Mouse (Mus musculus): ENCODE measurements at regions not wholly inside any gene's neighbourhood (a gene's known extent, or its start where the extent isn't known, plus 50 kb on each side); places are given as distances from the start of the nearest gene placed in this dataset.
A peak's percentile ranks its signal among the peaks of the same experiment; 100 is the strongest.

DNA sequence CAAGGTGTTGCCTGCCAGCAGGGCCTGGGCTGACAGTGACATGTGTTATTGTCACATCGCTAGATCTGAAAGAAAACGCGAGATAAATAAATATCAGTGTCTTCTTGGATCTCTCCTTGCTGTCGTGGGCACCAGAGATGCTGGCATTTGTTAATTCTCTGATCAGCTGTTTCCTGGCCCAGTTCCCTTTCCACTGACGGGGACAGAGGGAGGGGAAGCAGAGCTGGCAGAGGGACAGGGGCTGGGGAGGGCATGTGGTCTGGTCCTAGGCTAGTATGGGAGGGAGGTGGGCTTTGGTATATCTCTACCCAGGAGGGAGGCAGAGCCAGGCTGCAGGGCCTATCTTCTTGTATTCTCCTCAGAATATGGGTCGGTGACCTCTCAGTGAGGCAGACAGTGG is 111.3 kb upstream of the Irx3 start:
- H3K4me3 ChIP-seq (ENCODE audit: low read depth, low read length), result no peak overlapping the region
- H3K4me1 ChIP-seq (ENCODE audit: insufficient read depth), result no peaks in the 10 kb centered on the region; the same call in 1 of the 2 replicates
- no peak overlapping the region for H3K27ac ChIP-seq (ENCODE audit: low read depth, low read length)
- TF ChIP-seq CTCF (IDR thresholded peaks at IDR 0.05; ENCODE audit: low read depth), result no peak
- H3K4me2 ChIP-seq (ENCODE audit: low read depth), result no peak overlapping the region
- DNase-seq (peak; percentile 13), ATAC-seq (no peak)
- no peaks in the 10 kb centered on the region for H3K36me3 ChIP-seq (ENCODE audit: insufficient read depth)
- no peaks in the 10 kb centered on the region for H3K27me3 ChIP-seq (ENCODE audit: insufficient read depth, low read length)
- no peak overlapping the region for H3K9ac ChIP-seq
- H3K9me3 ChIP-seq (ENCODE audit: low read length), result no peaks in the 10 kb centered on the region
- WGBS, result 48% methylated on average over 6 of the region's 6 CpGs

- Histone ChIP-seq H3K9ac (no peak overlapping the region), H3K9me3 (ENCODE audit: low read length) (no peaks in the 10 kb centered on the region), H3K4me3 (ENCODE audit: low read depth, low read length) (no peak overlapping the region), H3K36me3 (ENCODE audit: insufficient read depth) (no peaks in the 10 kb centered on the region), H3K27me3 (ENCODE audit: insufficient read depth, low read length) (no peaks in the 10 kb centered on the region), H3K4me2 (ENCODE audit: low read depth) (no peak overlapping the region), H3K27ac (ENCODE audit: low read depth, low read length) (no peak overlapping the region), H3K4me1 (ENCODE audit: insufficient read depth) (no peaks in the 10 kb centered on the region; the same call in 1 of the 2 replicates)
- 40% methylated on average over 14 of the region's 14 CpGs for WGBS
- DNase-seq (no peak), ATAC-seq (peak; percentile 38)
- no peak for TF ChIP-seq CTCF (IDR thresholded peaks at IDR 0.05; ENCODE audit: low read depth)
These were observed 107.9 kb upstream of the Irx3 start for GRCm38 (mm10) chr8:91909637-91910383.

DNA sequence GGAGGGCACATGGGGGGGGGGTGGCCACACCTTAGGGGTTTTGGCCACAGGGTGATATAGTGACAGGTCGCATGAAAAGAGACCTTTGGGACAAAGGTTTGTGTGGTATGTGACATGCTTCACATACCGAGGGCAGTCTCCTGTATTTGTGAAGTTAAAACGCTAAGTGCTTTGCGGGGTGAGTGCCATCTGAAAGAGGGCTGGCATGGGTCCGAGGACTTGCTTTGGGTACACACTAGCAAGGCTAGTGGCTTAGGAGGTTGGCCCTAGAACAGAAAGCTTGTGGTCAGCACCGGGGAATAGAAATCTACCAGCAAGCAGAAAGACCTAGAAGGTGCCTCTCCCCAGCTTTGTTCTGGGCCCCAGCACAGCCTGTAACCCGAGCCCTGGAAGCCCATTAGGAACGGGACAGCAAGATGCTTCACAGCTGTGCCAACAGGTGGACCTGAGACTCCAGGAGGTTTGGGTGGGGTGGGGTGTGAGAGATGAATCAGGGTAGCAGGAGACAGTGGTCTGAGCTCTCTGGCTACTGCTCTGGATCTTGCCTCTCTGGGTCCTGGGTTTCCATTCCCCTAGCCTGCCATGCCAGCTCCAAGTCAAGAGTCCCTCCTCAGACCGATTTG is 107.0 kb upstream of the Irx3 start:
- Histone ChIP-seq H3K9me3 (ENCODE audit: low read length) (no peaks in the 10 kb centered on the region), H3K4me1 (ENCODE audit: insufficient read depth) (no peaks in the 10 kb centered on the region; the same call in 1 of the 2 replicates), H3K4me2 (ENCODE audit: low read depth) (no peak overlapping the region), H3K36me3 (ENCODE audit: insufficient read depth) (no peaks in the 10 kb centered on the region), H3K9ac (no peak overlapping the region), H3K27me3 (ENCODE audit: insufficient read depth, low read length) (no peaks in the 10 kb centered on the region), H3K4me3 (ENCODE audit: low read depth, low read length) (no peak overlapping the region), H3K27ac (ENCODE audit: low read depth, low read length) (no peak overlapping the region)
- ATAC-seq (no peak), DNase-seq (no peak)
- 76% methylated on average over 9 of the region's 9 CpGs for WGBS
- no peak for TF ChIP-seq CTCF (IDR thresholded peaks at IDR 0.05; ENCODE audit: low read depth)

DNA sequence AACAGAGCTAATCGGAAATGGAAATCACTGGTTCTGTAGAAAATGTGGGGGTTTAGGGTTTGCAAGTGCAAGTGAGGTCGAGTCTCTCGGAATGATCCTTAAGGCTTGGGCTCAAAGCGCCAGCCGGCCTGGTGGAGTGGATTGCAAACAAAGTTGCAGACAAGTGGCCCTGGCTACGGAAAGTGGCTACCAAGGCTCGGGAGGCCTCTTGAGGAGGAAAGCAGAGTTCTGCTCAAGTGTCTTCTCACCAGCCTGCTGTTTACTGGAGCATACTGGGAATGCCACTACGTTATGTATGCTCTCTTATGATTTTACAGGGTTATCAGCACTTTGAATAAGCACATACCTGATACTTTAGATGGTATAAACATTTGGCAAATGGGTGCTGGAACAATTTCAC is 105.3 kb upstream of the Irx3 start:
- WGBS, result 86% methylated on average over 8 of the region's 8 CpGs
- TF ChIP-seq CTCF (IDR thresholded peaks at IDR 0.05; ENCODE audit: low read depth), result no peak
- ATAC-seq, result no peak
- H3K27me3 ChIP-seq (ENCODE audit: insufficient read depth, low read length), result no peaks in the 10 kb centered on the region
- H3K4me3 ChIP-seq (ENCODE audit: low read depth, low read length), result no peak overlapping the region
- H3K9me3 ChIP-seq (ENCODE audit: low read length), result no peaks in the 10 kb centered on the region
- no peak overlapping the region for H3K9ac ChIP-seq
- H3K27ac ChIP-seq (ENCODE audit: low read depth, low read length), result no peak overlapping the region
- no peaks in the 10 kb centered on the region; the same call in 1 of the 2 replicates for H3K4me1 ChIP-seq (ENCODE audit: insufficient read depth)
- no peak for DNase-seq
- H3K4me2 ChIP-seq (ENCODE audit: low read depth), result no peak overlapping the region
- H3K36me3 ChIP-seq (ENCODE audit: insufficient read depth), result no peaks in the 10 kb centered on the region

DNA sequence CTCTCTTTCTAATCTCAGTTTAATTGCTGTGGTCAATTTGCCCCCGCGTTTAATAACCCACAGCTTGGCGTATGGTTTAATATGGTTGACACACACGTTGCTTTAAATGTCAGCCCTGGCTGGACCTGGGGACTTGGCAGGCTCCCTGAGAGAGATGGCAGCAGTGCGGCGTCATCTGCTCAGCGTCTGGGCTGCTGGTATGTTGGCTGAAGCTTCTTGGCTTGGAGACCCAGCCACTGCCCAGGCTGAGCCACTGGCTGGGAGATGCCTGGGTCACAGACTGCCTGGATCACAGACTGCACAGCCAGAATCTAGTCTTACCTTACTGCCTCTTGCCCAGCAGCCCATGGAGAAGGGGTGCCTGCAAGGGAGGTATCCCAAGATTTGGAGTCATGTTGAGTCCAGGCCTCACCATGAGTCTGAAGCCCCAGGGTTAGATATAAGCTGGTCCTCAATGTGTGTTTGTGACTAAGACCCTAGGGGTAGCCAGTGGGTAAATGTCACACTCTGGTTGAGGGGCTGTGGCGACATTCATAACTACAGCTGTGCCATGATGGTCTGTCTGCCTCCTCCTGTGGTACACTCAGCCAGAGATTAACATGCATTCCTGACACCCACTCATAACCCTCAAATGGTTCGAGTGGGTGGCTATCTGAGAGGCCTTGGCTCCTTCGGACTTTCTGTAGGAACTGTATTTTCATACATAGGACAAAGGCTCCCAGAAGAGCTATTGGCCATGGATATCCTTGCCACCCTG is 99.8 kb upstream of the Irx3 start:
- Histone ChIP-seq H3K9ac (no peak overlapping the region), H3K4me2 (ENCODE audit: low read depth) (no peak overlapping the region), H3K27me3 (ENCODE audit: insufficient read depth, low read length) (no peaks in the 10 kb centered on the region), H3K4me3 (ENCODE audit: low read depth, low read length) (no peak overlapping the region), H3K9me3 (ENCODE audit: low read length) (no peaks in the 10 kb centered on the region), H3K36me3 (ENCODE audit: insufficient read depth) (no peaks in the 10 kb centered on the region), H3K4me1 (ENCODE audit: insufficient read depth) (no peaks in the 10 kb centered on the region), H3K27ac (ENCODE audit: low read depth, low read length) (no peak overlapping the region)
- ATAC-seq (no peak), DNase-seq (no peak)
- 68% methylated on average over 10 of the region's 10 CpGs for WGBS
- no peak for TF ChIP-seq CTCF (IDR thresholded peaks at IDR 0.05; ENCODE audit: low read depth)

- Histone ChIP-seq H3K4me1 (ENCODE audit: insufficient read depth) (no peaks in the 10 kb centered on the region), H3K9me3 (ENCODE audit: low read length) (no peaks in the 10 kb centered on the region), H3K9ac (no peak overlapping the region), H3K27me3 (ENCODE audit: insufficient read depth, low read length) (no peaks in the 10 kb centered on the region), H3K27ac (ENCODE audit: low read depth, low read length) (no peak overlapping the region), H3K4me3 (ENCODE audit: low read depth, low read length) (no peak overlapping the region), H3K4me2 (ENCODE audit: low read depth) (no peak overlapping the region), H3K36me3 (ENCODE audit: insufficient read depth) (no peaks in the 10 kb centered on the region)
- DNase-seq (no peak), ATAC-seq (no peak)
- WGBS, result 57% methylated on average over 7 of the region's 7 CpGs
- no peak for TF ChIP-seq CTCF (IDR thresholded peaks at IDR 0.05; ENCODE audit: low read depth)
These were observed 97.9 kb upstream of the Irx3 start for GRCm38 (mm10) chr8:91899747-91900146.

- Histone ChIP-seq H3K27me3 (ENCODE audit: insufficient read depth, low read length) (no peaks in the 10 kb centered on the region), H3K9me3 (ENCODE audit: low read length) (no peaks in the 10 kb centered on the region), H3K4me1 (ENCODE audit: insufficient read depth) (no peaks in the 10 kb centered on the region), H3K36me3 (ENCODE audit: insufficient read depth) (no peaks in the 10 kb centered on the region), H3K9ac (no peak overlapping the region), H3K4me3 (ENCODE audit: low read depth, low read length) (no peak overlapping the region), H3K27ac (ENCODE audit: low read depth, low read length) (no peak overlapping the region), H3K4me2 (ENCODE audit: low read depth) (no peak overlapping the region)
- DNase-seq (no peak), ATAC-seq (no peak)
- WGBS, result 66% methylated on average over 7 of the region's 7 CpGs
- no peak for TF ChIP-seq CTCF (IDR thresholded peaks at IDR 0.05; ENCODE audit: low read depth)
These were observed 95.5 kb upstream of the Irx3 start for GRCm38 (mm10) chr8:91897381-91897780.
